9 mouse cellular contexts compared by ENCODE assay signal in the genomic region with DNA sequence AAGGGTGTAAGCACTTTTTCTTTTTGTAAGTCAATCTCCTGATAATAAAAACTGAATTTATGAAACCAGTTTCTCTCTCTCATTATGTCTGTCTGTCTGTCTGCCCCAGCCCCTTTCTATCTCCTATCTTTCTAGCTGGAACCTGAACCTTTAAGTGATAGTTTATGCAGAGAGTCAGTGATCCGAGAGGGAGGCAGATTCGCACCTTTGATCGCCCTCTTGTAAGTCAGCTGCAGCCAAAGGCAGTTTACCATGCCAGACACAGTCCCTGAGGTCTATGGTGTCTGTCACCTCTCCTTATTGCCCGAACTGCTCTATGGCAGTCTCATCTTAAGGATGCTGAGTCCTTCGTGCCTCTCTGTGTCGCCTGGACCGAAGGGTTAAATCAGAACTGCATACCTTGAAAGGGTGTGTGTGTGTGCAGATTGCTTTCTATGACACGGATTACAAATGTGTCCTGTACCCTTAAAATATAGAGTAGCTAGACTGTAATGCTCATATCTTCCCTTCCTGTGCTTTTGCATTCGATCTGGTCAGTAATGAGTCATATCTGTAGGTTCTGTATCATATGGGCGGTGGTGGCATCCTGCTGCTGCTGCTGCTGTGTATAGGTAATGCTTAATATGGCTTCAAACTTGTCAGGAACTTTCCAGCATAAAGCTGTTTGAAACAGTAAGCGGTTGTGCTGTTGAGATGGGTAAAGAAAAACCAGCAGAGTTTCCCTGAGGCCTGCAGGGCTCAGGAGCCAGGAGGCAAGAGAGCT. TPM values are rescaled to one million over a fixed set of nuclear protein-coding genes. Genes with fewer than 3 reads are reported as not detected.
DNase-seq lines count a peak whose midpoint lies in the region; ATAC-seq lines count a peak whose summit lies in the region.
"Had no signal": no experiment of that assay in that cellular context is flagged by ENCODE, and none has a peak within 500 bp of the region (broad histone marks: within the 10 kb centered on the region; RNA-seq: fewer than 3 reads in every experiment).

No protein-coding gene starts in this region.

- 0 out of 2 replicates have a peak overlapping the region, but pooled peaks have one; percentile 3 for H3K9ac ChIP-seq in forebrain, embryonic 12.5 days
- no peak overlapping the region for H3K9ac ChIP-seq in forebrain, embryonic 14.5 days (ENCODE audit: low read length)
- H3K9ac ChIP-seq in midbrain, embryonic 14.5 days (replicated peaks; ENCODE audit: low read length) = 0 out of 2 replicates have a peak overlapping the region, but pooled peaks have one; percentile 20
- H3K9ac ChIP-seq: liver, embryonic 14.5 days had no signal

- no peaks in the 10 kb centered on the region for H3K27me3 ChIP-seq in forebrain, embryonic 12.5 days
- no peaks in the 10 kb centered on the region for H3K27me3 ChIP-seq in forebrain, embryonic 14.5 days (replicated peaks; ENCODE audit: control insufficient read depth, insufficient read depth, low read length)
- no peaks in the 10 kb centered on the region for H3K27me3 ChIP-seq in midbrain, embryonic 14.5 days (ENCODE audit: control insufficient read depth, insufficient read depth, low read length)

- H3K4me2 ChIP-seq in forebrain, embryonic 12.5 days = no peak overlapping the region
- no peak overlapping the region for H3K4me2 ChIP-seq in forebrain, embryonic 14.5 days (ENCODE audit: low read length)
- H3K4me2 ChIP-seq in midbrain, embryonic 14.5 days (ENCODE audit: low read length) = peak overlapping the region; percentile 32

- H3K36me3 ChIP-seq in forebrain, embryonic 12.5 days (replicated peaks) = no peaks in the 10 kb centered on the region
- no peaks in the 10 kb centered on the region for H3K36me3 ChIP-seq in forebrain, embryonic 14.5 days (ENCODE audit: control insufficient read depth, insufficient read depth, low read length)
- H3K36me3 ChIP-seq in midbrain, embryonic 14.5 days (ENCODE audit: control insufficient read depth, insufficient read depth, low read length) = no peaks in the 10 kb centered on the region

- WGBS in forebrain, embryonic 12.5 days = 84% methylated on average over 11 of the region's 11 CpGs
- WGBS in forebrain, embryonic 14.5 days = 84% methylated on average over 11 of the region's 11 CpGs
- 84% methylated on average over 11 of the region's 11 CpGs for WGBS in midbrain, embryonic 14.5 days

- no peak for ATAC-seq in forebrain, embryonic 12.5 days (ENCODE audit: low FRiP score)
- no peak for ATAC-seq in forebrain, embryonic 14.5 days
- no peak for ATAC-seq in midbrain, embryonic 14.5 days (ENCODE audit: low FRiP score, low TSS enrichment)

- no peak for DNase-seq in forebrain, embryonic 14.5 days (ENCODE audit: low spot score)
- DNase-seq in kidney, adult 9 months = peak; percentile 60
- DNase-seq in kidney, adult 11 months = no peak
- DNase-seq in NIH3T3 (ENCODE audit: low read depth) = peak; percentile 23
- DNase-seq in midbrain, embryonic 14.5 days = no peak
- DNase-seq in cerebellum, adult 18-20 months = no peak
- no peak for DNase-seq in ovary, adult 18-20 months (ENCODE audit: low spot score)

- no peaks in the 10 kb centered on the region for H3K9me3 ChIP-seq in forebrain, embryonic 12.5 days
- no peaks in the 10 kb centered on the region for H3K9me3 ChIP-seq in forebrain, embryonic 14.5 days (replicated peaks; ENCODE audit: control insufficient read depth, low read length)
- no peaks in the 10 kb centered on the region for H3K9me3 ChIP-seq in midbrain, embryonic 14.5 days (ENCODE audit: control insufficient read depth, low read length)

- H3K4me3 ChIP-seq in forebrain, embryonic 12.5 days (replicated peaks) = no peak overlapping the region
- no peak overlapping the region for H3K4me3 ChIP-seq in forebrain, embryonic 14.5 days (ENCODE audit: low read depth, low read length)
- no peak overlapping the region for H3K4me3 ChIP-seq in midbrain, embryonic 14.5 days (replicated peaks; ENCODE audit: low read depth, low read length)

- H3K27ac ChIP-seq in forebrain, embryonic 12.5 days = no peak overlapping the region
- H3K27ac ChIP-seq in forebrain, embryonic 14.5 days (ENCODE audit: low read depth, low read length) = no peak overlapping the region
- H3K27ac ChIP-seq in midbrain, embryonic 14.5 days (replicated peaks; ENCODE audit: low read depth, low read length) = no peak overlapping the region
- H3K27ac ChIP-seq: liver, embryonic 14.5 days had no signal

- H3K4me1 ChIP-seq in forebrain, embryonic 12.5 days = peaks cover 23% of the 10 kb centered on the region
- H3K4me1 ChIP-seq in forebrain, embryonic 14.5 days (ENCODE audit: control insufficient read depth, insufficient read depth, low read length) = peaks cover 11% of the 10 kb centered on the region
- peaks cover 26% of the 10 kb centered on the region for H3K4me1 ChIP-seq in midbrain, embryonic 14.5 days (ENCODE audit: control insufficient read depth, insufficient read depth, low read length)

RNA-seq across cellular contexts. Expression of a gene that starts 2.5 kb away (rescaled TPM):
- 47.6 and 51.9 TPM in 2 replicates for polyA plus RNA-seq in forebrain, embryonic 12.5 days (2016; fragmentation: Nextera tagmentation; extraction: Ambion mirVana)
- polyA plus RNA-seq in forebrain, embryonic 14.5 days (2014; fragmentation: Nextera tagmentation; extraction: Ambion mirVana) = 60.0 and 70.5 TPM in 2 replicates
- 61.8 and 67.2 TPM in 2 replicates for polyA plus RNA-seq in midbrain, embryonic 14.5 days (2014; fragmentation: Nextera tagmentation; extraction: Ambion mirVana)

RNA-seq across cellular contexts. Expression of a gene that starts 9.4 kb away (rescaled TPM):
- polyA plus RNA-seq in forebrain, embryonic 12.5 days (2016; fragmentation: Nextera tagmentation; extraction: Ambion mirVana) = 176 and 179 TPM in 2 replicates
- 81.8 and 102 TPM in 2 replicates for polyA plus RNA-seq in forebrain, embryonic 14.5 days (2014; fragmentation: Nextera tagmentation; extraction: Ambion mirVana)
- polyA plus RNA-seq in midbrain, embryonic 14.5 days (2014; fragmentation: Nextera tagmentation; extraction: Ambion mirVana) = 116 and 131 TPM in 2 replicates

Comparison
In these comparisons a context has a peak if more than half of its experiments do, and no peak if none do; other contexts are left out.
1. DNase-seq: peak in kidney, adult 9 months (single experiment) and NIH3T3 (single experiment); none in forebrain, embryonic 14.5 days (single experiment), kidney, adult 11 months (single experiment), midbrain, embryonic 14.5 days (single experiment), cerebellum, adult 18-20 months (0 of 2) and ovary, adult 18-20 months (single experiment).